Mouse (Mus musculus): ENCODE results near the gene Adamts6.
A peak's percentile ranks its signal among the peaks of the same experiment; 100 is the strongest.

Adamts6 gene

GRCm38 (mm10) chr13:104517638-104518311 lies 230.1 kb downstream of the Adamts6 start:
- DNase-seq, result no peak

GRCm38 (mm10) chr13:104518312-104519005 lies 230.8 kb downstream of the Adamts6 start:
- DNase-seq, result peak; percentile 84

- DNase-seq, result no peak
Measured at GRCm38 (mm10) chr13:104519006-104519695, 231.5 kb downstream of the Adamts6 start.

- DNase-seq, result no peak
Measured at GRCm38 (mm10) chr13:104519981-104520380, 232.3 kb downstream of the Adamts6 start.

GRCm38 (mm10) chr13:104520461-104520860 lies 232.8 kb downstream of the Adamts6 start:
- no peak for DNase-seq

- DNase-seq, result no peak
Measured at GRCm38 (mm10) chr13:104521532-104521931, 233.9 kb downstream of the Adamts6 start.

- no peak for DNase-seq
Measured at GRCm38 (mm10) chr13:104525656-104526055, 238.0 kb downstream of the Adamts6 start.

GRCm38 (mm10) chr13:104529238-104529637 lies 241.6 kb downstream of the Adamts6 start:
- no peak for DNase-seq

GRCm38 (mm10) chr13:104531841-104532240 lies 244.2 kb downstream of the Adamts6 start:
- no peak for DNase-seq

GRCm38 (mm10) chr13:104532723-104533122 lies 245.1 kb downstream of the Adamts6 start:
- no peak for DNase-seq

- DNase-seq, result no peak
Measured at GRCm38 (mm10) chr13:104533806-104534495, 246.3 kb downstream of the Adamts6 start.

GRCm38 (mm10) chr13:104540861-104541398 lies 253.3 kb downstream of the Adamts6 start:
- no peak for DNase-seq

GRCm38 (mm10) chr13:104542123-104542758 lies 254.6 kb downstream of the Adamts6 start:
- DNase-seq, result no peak

GRCm38 (mm10) chr13:104542759-104543141 lies 255.1 kb downstream of the Adamts6 start:
- DNase-seq, result no peak

Measured in right cerebral cortex, postnatal 25 days (tissue).